ENCODE assay signal across 8 mouse cellular contexts in the genomic region with DNA sequence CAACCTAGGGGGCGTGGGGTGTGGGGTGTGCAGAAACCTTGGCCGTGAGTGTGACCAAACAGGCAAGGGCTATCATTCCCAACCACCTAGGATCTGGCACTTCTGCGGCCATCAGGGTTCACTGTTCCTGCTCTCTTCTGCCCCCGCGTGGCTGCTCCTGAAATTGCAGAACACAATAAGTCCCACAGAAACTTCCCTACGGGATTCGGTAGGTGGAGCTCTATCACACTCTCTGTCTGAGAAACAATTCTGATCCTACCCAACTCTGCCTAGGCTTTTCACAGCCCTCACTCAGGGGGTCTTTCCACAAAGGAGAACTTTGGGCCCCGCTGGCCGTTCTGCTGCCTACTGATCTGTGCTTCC. TPM values are rescaled to one million over a fixed set of nuclear protein-coding genes. Genes with fewer than 3 reads are reported as not detected.
DNase-seq lines count a peak whose midpoint lies in the region; ATAC-seq lines count a peak whose summit lies in the region.

No protein-coding gene starts in this region.

- no peak overlapping the region for H3K4me2 ChIP-seq in liver, embryonic 13.5 days

- H3K36me3 ChIP-seq in liver, embryonic 13.5 days = no peaks in the 10 kb centered on the region

- DNase-seq in adrenal gland, adult 8-10 months = peak; percentile 62
- peak; percentile 71 for DNase-seq in embryo, embryonic 11.5 days (ENCODE audit: low read depth, low spot score)
- peak; percentile 19 for DNase-seq in gonadal fat pad, adult 2 months (ENCODE audit: low read depth)
- DNase-seq in kidney, postnatal 10 days = peak; percentile 85
- DNase-seq in liver, embryonic 13.5 days = peak; percentile 72
- peak; percentile 82 for DNase-seq in ovary, postnatal 36 days (ENCODE audit: low spot score)
- DNase-seq in thymus, postnatal 25 days = peak; percentile 86

- H3K27me3 ChIP-seq in liver, embryonic 13.5 days = peaks cover 5% of the 10 kb centered on the region; the same call in 1 of the 2 replicates

- WGBS in liver, embryonic 13.5 days (ENCODE audit: insufficient replicate concordance) = 3% methylated on average over 9 of the region's 9 CpGs

- H3K27ac ChIP-seq in liver, embryonic 13.5 days = no peak overlapping the region

- peaks cover 7% of the 10 kb centered on the region for H3K4me1 ChIP-seq in liver, embryonic 13.5 days (replicated peaks)

- H3K9me3 ChIP-seq in liver, embryonic 13.5 days (replicated peaks) = no peaks in the 10 kb centered on the region

- H3K9ac ChIP-seq in liver, embryonic 13.5 days = no peak overlapping the region

- ATAC-seq in CD4-positive, CD25-positive, alpha-beta regulatory T cell, adult 4 months = peak; percentile 84
- ATAC-seq in liver, embryonic 13.5 days (ENCODE audit: low read depth) = peak; percentile 32; the same call in 1 of the 2 replicates

- H3K4me3 ChIP-seq in liver, embryonic 13.5 days (replicated peaks) = no peak overlapping the region

RNA-seq across cellular contexts. Expression of a gene that starts 8.1 kb away (rescaled TPM):
- 10 to 100 TPM in 1 of 2 experiments, 1 to 10 TPM in 1; 9.2 to 19.4 TPM for polyA plus RNA-seq in CD4-positive, CD25-positive, alpha-beta regulatory T cell, adult 4 months (2017; shearing (Covaris generic))
- total RNA-seq in adrenal gland, adult 8-10 months (2022) = 10 to 100 TPM in 2 of 4 experiments, 1 to 10 TPM in 2; 9.4 to 15.1 (median 11.5) TPM
- 21.5 and 32.8 TPM in 2 replicates for polyA plus RNA-seq in gonadal fat pad, adult 2 months (2012; rRNA removed)
- 1.0 and 1.4 TPM in 2 replicates for polyA plus RNA-seq in liver, embryonic 13.5 days (2015; fragmentation: Nextera tagmentation; extraction: Ambion mirVana)

RNA-seq across cellular contexts. Expression of a gene that starts 46.5 kb away (rescaled TPM):
- under 1 TPM; 0.27 to 0.76 TPM for polyA plus RNA-seq in CD4-positive, CD25-positive, alpha-beta regulatory T cell, adult 4 months (2017; shearing (Covaris generic))
- total RNA-seq in adrenal gland, adult 8-10 months (2022) = 1 to 10 TPM; 4.2 to 9.6 (median 5.7) TPM
- polyA plus RNA-seq in gonadal fat pad, adult 2 months (2012; rRNA removed) = 41.4 and 47.0 TPM in 2 replicates
- 0.52 and 0.59 TPM in 2 replicates for polyA plus RNA-seq in liver, embryonic 13.5 days (2015; fragmentation: Nextera tagmentation; extraction: Ambion mirVana)

Comparison
In these comparisons a context has a peak if more than half of its experiments do, and no peak if none do; other contexts are left out.
1. DNase-seq: peak in every context shown above with its lines; median percentile 86 in thymus, postnatal 25 days; 85 in kidney, postnatal 10 days; 82 in ovary, postnatal 36 days; 72 in liver, embryonic 13.5 days; 71 in embryo, embryonic 11.5 days; 62 in adrenal gland, adult 8-10 months; 19 in gonadal fat pad, adult 2 months.
2. RNA of a gene that starts 46.5 kb away (polyA plus RNA-seq): 41.4 to 47.0 TPM in gonadal fat pad, adult 2 months; 0.27 to 0.76 TPM in CD4-positive, CD25-positive, alpha-beta regulatory T cell, adult 4 months and 0.52 to 0.59 TPM in liver, embryonic 13.5 days; every median in the first group is over 10 times any median in the second.